Mouse (Mus musculus) heart, adult 8-10 months (tissue): ENCODE data around the gene Car6. TPM values are rescaled to one million over a fixed set of nuclear protein-coding genes. Genes with fewer than 3 reads are reported as not detected.

Experiments
- DNase-seq: peaks from one replicate; pipeline ENCODE4 v3.0.0; 2022; ENCODE audit warnings: low spot score
- total RNA-seq, 4 experiments: library from RNA; stranded (reverse); gene quantifications; 2 replicates each; pipeline ENCODE4 v1.2.4; 2022

The Car6 gene
- under 1 TPM in 1 of 4 experiments, not detected in 3; 0.29 TPM for total RNA-seq

GRCm38 (mm10) chr4:150201232-150201631 lies at the start of gene Car6:
Gene Car6, minus strand, starts transcription at chr4:150201332.
- no peak for DNase-seq

GRCm38 (mm10) chr4:150249731-150250270 lies 48.7 kb upstream of the Car6 start:
- DNase-seq, result no peak

- no peak for DNase-seq
These were observed 47.8 kb upstream of the Car6 start for GRCm38 (mm10) chr4:150248917-150249316.

DNA sequence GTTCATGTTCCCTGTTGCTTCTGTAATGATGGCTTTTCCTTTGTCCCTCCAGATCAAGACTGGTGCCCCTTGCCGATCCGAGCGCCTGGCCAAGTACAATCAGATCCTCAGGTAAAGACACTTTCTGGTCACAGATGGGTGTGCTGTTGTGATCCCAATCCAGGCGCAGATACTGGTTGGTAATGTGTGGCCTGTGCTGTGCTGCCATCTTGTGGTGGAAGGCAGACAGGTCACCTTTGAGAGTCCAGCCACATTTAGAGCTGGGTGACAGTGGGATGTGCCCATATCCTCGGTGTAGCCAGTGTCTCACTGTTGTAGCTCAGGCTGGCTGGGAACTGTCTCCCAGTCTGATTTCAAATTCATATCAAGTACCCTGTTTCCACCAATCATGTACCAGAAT lies 46.9 kb upstream of the Car6 start:
- DNase-seq, result peak; percentile 65

DNA sequence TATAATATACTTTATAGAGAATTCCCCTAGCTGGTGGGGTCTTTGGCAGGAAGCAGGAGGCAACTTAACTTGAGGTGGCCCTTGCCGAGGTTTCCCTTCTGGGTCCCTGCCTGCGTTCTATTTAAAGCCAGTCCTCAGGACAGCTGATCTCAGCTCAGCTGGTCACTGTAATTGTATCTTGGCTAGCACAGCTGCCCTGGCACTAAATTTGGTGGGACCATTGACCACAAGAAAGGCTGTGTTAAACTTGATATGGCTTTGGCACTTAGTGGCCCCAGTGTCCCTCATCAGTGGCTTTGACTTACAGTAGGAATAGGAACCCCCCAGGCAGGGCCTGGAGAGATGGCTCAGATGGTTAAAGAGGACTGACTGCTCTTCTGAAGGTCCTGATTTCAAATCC lies 44.7 kb upstream of the Car6 start:
- DNase-seq, result peak; percentile 53

- DNase-seq, result no peak
These were observed 41.6 kb upstream of the Car6 start for GRCm38 (mm10) chr4:150242745-150243144.

DNA sequence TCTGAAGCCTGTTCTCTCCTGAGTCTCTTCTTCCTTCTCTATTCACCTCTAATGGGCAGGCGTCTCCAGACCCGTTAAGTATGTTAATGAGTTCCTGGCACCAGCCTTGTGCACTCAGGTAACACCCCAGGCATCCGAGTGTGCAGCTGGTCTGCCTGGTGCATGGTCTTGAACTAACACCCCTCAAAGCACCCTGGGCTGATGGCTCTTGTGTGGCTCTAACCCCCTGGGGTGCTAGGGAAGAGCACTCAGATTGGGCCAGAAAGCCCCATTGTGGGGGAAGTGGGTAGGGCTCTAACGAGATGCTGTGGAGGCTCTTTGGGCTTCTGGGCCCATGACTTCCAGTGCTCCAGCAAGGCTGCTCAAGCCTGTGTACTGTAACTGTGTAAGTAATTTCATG lies 40.6 kb upstream of the Car6 start:
- DNase-seq, result no peak

- DNase-seq, result no peak
These were observed 39.3 kb upstream of the Car6 start for GRCm38 (mm10) chr4:150240381-150240886.

GRCm38 (mm10) chr4:150239951-150240368 lies 38.8 kb upstream of the Car6 start:
- peak; percentile 88 for DNase-seq

DNA sequence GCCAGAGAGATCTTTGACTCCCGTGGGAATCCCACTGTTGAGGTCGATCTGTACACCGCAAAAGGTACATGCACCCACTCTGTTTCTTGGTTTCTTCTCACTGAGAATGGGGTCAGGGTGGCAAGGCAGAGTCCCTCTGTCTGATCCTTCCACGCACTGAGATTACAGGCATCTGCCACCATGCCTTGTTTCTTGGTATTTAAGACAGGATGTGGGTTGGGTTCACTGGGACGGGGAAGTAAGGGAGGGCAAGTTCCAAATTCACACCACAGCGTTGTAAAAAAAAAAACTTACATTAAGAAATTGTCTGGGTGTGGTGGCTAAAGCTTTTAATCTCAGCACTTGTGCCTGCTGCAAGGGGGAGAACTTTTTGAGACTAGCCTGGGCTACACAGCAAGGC lies 38.4 kb upstream of the Car6 start:
- no peak for DNase-seq

DNA sequence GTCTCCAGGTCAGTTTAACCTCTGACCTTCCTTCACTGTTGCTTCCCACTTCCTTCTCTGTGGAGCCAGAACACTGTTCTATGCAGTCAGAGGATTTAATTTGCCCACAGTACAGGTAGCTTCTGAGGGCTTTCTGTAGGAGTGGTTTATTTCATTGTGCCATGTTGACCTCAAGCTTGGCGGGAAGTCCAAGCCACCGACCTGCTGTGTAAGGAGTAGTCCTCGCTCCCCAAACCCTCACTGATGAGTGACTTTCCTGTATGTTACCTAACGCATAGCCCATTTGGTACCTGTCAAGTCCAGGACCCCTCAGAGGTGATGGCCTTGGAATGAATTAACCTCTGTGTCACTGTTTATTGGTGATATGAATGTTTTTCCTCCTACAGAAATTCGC lies 38.0 kb upstream of the Car6 start:
- DNase-seq, result no peak

- peak; percentile 49 for DNase-seq
These were observed 37.4 kb upstream of the Car6 start for GRCm38 (mm10) chr4:150238433-150239086.

DNA sequence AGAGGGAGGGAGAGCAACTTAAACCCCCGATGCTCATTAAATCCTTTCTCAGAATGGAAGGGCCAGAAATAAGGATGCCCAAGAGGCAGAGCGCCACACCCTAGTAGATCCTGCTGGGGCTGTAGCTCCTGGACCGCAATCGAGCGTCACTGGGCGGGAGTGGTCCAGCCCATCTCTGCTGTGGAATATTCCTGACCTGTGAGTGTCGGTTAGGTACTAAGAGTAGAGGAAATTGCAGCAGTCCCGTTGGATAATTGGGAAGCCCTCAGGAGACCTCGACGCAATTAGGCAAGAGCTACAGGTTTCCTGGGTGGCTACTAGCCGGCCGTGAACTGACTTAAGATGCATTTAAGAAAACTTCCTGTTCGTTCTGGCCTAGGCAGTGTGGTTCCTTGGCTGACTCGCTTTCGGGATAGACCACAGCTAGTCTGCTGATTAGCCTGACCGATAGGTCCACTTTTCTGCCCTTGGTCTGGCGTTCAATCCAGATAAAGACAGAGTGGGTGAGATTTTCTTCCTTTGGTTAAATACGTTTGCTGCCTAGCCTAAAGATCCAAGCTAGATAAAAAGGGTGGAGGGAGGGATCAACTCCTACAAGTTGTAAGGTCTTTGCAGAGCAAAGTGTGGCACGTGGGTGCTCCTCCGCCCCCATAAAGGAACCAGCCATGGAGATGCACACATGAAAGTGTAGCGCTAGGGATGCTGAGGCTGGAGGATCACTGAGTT lies 36.7 kb upstream of the Car6 start:
- DNase-seq, result no peak

- peak; percentile 95 for DNase-seq
These were observed 35.7 kb upstream of the Car6 start, which contains the start of gene Eno1 for GRCm38 (mm10) chr4:150236521-150237481. Gene Eno1, plus strand, starts transcription at chr4:150236721.

- no peak for DNase-seq
These were observed 34.9 kb upstream of the Car6 start for GRCm38 (mm10) chr4:150236031-150236430.

GRCm38 (mm10) chr4:150235585-150235984 lies 34.5 kb upstream of the Car6 start:
- DNase-seq, result no peak

DNA sequence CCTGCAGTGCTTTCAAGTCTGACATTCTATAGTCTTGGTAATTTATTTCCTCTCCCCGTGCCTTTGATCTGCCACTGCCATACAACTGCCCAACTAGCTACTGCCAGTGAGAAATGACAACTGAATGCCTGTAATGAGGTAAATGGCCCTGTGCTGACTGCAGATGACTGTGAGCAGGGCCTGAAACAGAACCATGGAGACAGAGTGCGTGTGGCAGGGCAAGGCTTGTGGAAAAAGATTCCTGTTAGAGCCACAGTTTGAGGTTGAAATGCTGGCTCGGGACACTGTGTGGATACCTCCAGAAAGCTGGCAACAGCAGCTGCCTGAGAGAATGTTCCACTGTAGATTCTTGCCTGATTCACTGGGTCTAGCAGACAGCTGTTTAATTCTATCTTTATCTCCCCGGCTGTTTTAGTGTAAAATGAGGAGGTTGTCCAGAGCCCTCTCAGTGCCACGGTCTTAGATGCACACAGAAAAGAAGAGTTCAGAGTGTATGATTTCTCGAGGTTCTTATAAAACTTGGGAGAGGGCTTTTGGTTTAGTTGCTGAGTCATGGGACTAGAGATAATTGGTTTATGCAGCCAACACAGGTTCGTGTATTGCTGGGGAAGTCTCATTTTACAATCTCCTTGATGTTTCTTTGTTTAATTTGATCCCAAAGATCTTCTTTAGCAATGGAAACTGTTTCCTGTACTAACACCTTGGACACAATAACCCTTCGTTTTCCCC lies 33.6 kb upstream of the Car6 start:
- DNase-seq, result no peak

DNA sequence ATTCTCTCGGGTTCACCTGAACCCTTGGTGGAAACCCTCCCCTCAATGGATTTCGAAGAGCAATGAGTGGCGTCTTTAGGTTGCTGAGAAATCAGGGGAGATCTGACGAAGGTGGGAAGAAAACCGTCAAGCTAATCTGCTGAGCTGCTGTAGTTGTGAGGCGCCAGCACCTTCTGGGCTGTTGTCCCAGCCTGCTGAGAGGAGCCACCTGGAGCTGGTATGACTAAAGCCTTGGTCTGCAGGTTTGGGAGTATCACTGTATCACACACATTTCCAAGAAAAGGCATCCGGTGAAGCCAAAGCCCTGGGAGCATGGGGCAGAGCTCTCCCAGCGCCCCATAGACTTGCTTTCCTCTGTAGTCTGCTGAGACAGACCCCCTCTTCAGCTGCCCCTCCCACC lies 30.7 kb upstream of the Car6 start:
- DNase-seq, result no peak

- DNase-seq, result no peak
These were observed 29.6 kb upstream of the Car6 start for GRCm38 (mm10) chr4:150230460-150231407.
